Comparison of ENCODE assay signal across 27 mouse cellular contexts in the genomic region with DNA sequence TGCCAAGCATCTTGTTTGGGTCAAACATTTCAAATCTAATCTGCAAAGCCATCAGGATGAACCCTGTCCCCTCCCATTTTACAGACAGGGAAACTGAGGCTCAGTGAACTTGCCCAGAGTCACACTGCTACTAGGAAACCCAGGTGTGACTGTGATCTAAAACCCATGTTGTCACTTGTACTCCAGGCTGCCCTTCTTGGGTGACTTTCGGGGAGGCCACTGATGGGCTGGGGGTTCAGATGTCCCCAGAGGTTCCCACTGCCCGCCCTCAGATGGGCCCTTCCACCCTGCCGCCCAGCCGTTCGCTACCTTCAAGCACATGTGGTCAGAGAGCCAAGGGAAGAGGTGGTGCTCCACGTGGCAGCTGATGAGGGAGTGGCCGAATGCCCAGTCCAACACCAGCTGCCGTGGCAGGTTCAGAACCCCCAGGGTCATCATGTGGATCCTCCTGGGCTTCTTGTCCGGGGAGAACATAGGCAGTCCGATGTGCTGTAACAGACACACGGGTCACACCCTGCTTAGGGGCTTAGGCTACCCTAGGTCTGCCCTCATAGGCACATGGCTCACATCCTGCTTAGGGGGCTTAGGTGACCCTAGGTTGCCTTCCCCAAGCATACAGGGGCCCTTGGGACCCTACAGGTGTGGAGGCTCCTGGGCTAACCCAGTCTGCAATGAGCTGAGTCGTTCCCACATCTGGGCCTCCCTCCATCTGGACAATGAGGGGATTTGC. TPM values are rescaled to one million over a fixed set of nuclear protein-coding genes. Genes with fewer than 3 reads are reported as not detected.
DNase-seq lines count a peak whose midpoint lies in the region; ATAC-seq and TF ChIP-seq lines count a peak whose summit lies in the region.
"Had no signal": no experiment of that assay in that cellular context is flagged by ENCODE, and none has a peak within 500 bp of the region (broad histone marks: within the 10 kb centered on the region; RNA-seq: fewer than 3 reads in every experiment).

No protein-coding gene starts in this region.

- ATAC-seq in hindbrain, embryonic 14.5 days (ENCODE audit: low FRiP score): 0 out of 2 replicates have a peak, but pooled peaks have one; percentile 15
- ATAC-seq in hindbrain, postnatal 0 days: no peak
- ATAC-seq: activated CD4-positive, CD25-positive, alpha-beta regulatory T cell, adult 4 months; CD4-positive, CD25-positive, alpha-beta regulatory T cell, adult 4 months; forebrain, embryonic 13.5 days; forebrain, embryonic 15.5 days; forebrain, postnatal 0 days had no signal

- H3K27me3 ChIP-seq in hindbrain, embryonic 14.5 days (ENCODE audit: control insufficient read depth, insufficient read depth, low read length): no peaks in the 10 kb centered on the region
- H3K27me3 ChIP-seq in hindbrain, postnatal 0 days (ENCODE audit: insufficient read depth, low read length): no peaks in the 10 kb centered on the region
- H3K27me3 ChIP-seq in testis, adult 2 months (ENCODE audit: control insufficient read depth, insufficient read depth, low read length): no peaks in the 10 kb centered on the region
- H3K27me3 ChIP-seq: CH12.LX; embryonic facial prominence, embryonic 12.5 days; forebrain, embryonic 13.5 days; forebrain, embryonic 15.5 days; Patski had no signal

- H3K27ac ChIP-seq in hindbrain, embryonic 14.5 days: no peak overlapping the region
- H3K27ac ChIP-seq in hindbrain, postnatal 0 days: no peak overlapping the region
- H3K27ac ChIP-seq in testis, adult 2 months (ENCODE audit: control insufficient read depth, insufficient read depth, low read depth, low read length): no peak overlapping the region
- H3K27ac ChIP-seq: embryonic facial prominence, embryonic 10.5 days; embryonic facial prominence, embryonic 12.5 days; forebrain, embryonic 13.5 days; forebrain, embryonic 15.5 days had no signal

- no peak overlapping the region for H3K9ac ChIP-seq in hindbrain, embryonic 14.5 days
- no peak overlapping the region for H3K9ac ChIP-seq in hindbrain, postnatal 0 days (replicated peaks; ENCODE audit: low read length)
- H3K9ac ChIP-seq: embryonic facial prominence, embryonic 12.5 days; forebrain, embryonic 13.5 days; forebrain, embryonic 15.5 days; forebrain, postnatal 0 days had no signal

- no peak overlapping the region for H3K4me3 ChIP-seq in hindbrain, embryonic 14.5 days (replicated peaks; ENCODE audit: low read length)
- no peak overlapping the region for H3K4me3 ChIP-seq in hindbrain, postnatal 0 days (ENCODE audit: low read length)
- H3K4me3 ChIP-seq in testis, adult 2 months (ENCODE audit: control insufficient read depth, low read depth, low read length): no peak overlapping the region
- H3K4me3 ChIP-seq: embryonic facial prominence, embryonic 10.5 days; embryonic facial prominence, embryonic 12.5 days; forebrain, embryonic 13.5 days; forebrain, embryonic 15.5 days had no signal

- DNase-seq in adrenal gland, adult (ENCODE audit: inconsistent age in 2 of 2, low spot score in 1 of 2): peak; percentile 24 to 38
- DNase-seq in adrenal gland, postnatal 4 days (ENCODE audit: low spot score in 2 of 2): no peak
- peak; percentile 45 for DNase-seq in cerebellum, adult 9-11 months
- no peak for DNase-seq in cerebellum, postnatal 36 days
- no peak for DNase-seq in hindbrain, embryonic 14.5 days (ENCODE audit: low spot score)
- DNase-seq in hindbrain, postnatal 0 days (ENCODE audit: low spot score): no peak
- no peak for DNase-seq in testis, postnatal 10 days (ENCODE audit: low spot score)
- DNase-seq: adrenal gland, adult 2 months; adrenal gland, postnatal 10 days; adrenal gland, postnatal 25 days; B cell, adult 2 months; cerebellum, adult 11 months; cerebellum, adult 18-20 months; cerebellum, adult 9-10 months; forebrain, postnatal 0 days had no signal

- H3K4me2 ChIP-seq in hindbrain, embryonic 14.5 days (replicated peaks): no peak overlapping the region
- no peak overlapping the region for H3K4me2 ChIP-seq in hindbrain, postnatal 0 days (ENCODE audit: low read depth, low read length)
- H3K4me2 ChIP-seq: embryonic facial prominence, embryonic 12.5 days; forebrain, embryonic 13.5 days; forebrain, embryonic 15.5 days had no signal

- no peak for TF ChIP-seq CTCF in hindbrain, postnatal 0 days (IDR thresholded peaks at IDR 0.05; ENCODE audit: low read depth)
- no peak for TF ChIP-seq CTCF in testis, adult 2 months (IDR thresholded peaks at IDR 0.05; ENCODE audit: control insufficient read depth, insufficient read depth, insufficient replicate concordance, low read depth, low read length)

- 87% methylated on average over 12 of the region's 12 CpGs for WGBS in hindbrain, embryonic 14.5 days
- 86% methylated on average over 12 of the region's 12 CpGs for WGBS in hindbrain, postnatal 0 days

- H3K36me3 ChIP-seq in hindbrain, embryonic 14.5 days (replicated peaks; ENCODE audit: control insufficient read depth, insufficient read depth): no peaks in the 10 kb centered on the region
- H3K36me3 ChIP-seq in hindbrain, postnatal 0 days (ENCODE audit: insufficient read depth, low read length): no peaks in the 10 kb centered on the region
- H3K36me3 ChIP-seq in testis, adult 2 months (ENCODE audit: control insufficient read depth, insufficient read depth, low read length): no peaks in the 10 kb centered on the region
- H3K36me3 ChIP-seq: embryonic facial prominence, embryonic 10.5 days; embryonic facial prominence, embryonic 12.5 days; forebrain, embryonic 15.5 days; G1E had no signal

- 0 out of 2 replicates have a peak, but pooled peaks cover 5% of the 10 kb centered on the region for H3K4me1 ChIP-seq in hindbrain, embryonic 14.5 days (replicated peaks; ENCODE audit: control insufficient read depth, insufficient read depth, low read length)
- H3K4me1 ChIP-seq in hindbrain, postnatal 0 days (ENCODE audit: insufficient read depth, low read length): no peaks in the 10 kb centered on the region
- H3K4me1 ChIP-seq in testis, adult 2 months (ENCODE audit: control insufficient read depth, insufficient read depth, low read length): peaks cover 6% of the 10 kb centered on the region
- H3K4me1 ChIP-seq: embryonic facial prominence, embryonic 12.5 days had no signal

- 0 out of 2 replicates have a peak, but pooled peaks have one; percentile 21 for TF ChIP-seq POLR2A in testis, adult 2 months (IDR thresholded peaks at IDR 0.05; ENCODE audit: control insufficient read depth, low read depth, low read length)

- no peaks in the 10 kb centered on the region for H3K9me3 ChIP-seq in hindbrain, embryonic 14.5 days (ENCODE audit: control insufficient read depth, low read length)
- no peaks in the 10 kb centered on the region for H3K9me3 ChIP-seq in hindbrain, postnatal 0 days (ENCODE audit: low read length)
- H3K9me3 ChIP-seq: embryonic facial prominence, embryonic 10.5 days; embryonic facial prominence, embryonic 12.5 days; forebrain, embryonic 13.5 days; forebrain, embryonic 15.5 days; G1E had no signal

RNA-seq across cellular contexts. Expression of gene Fdxr, which starts 7.2 kb away (rescaled TPM):
- 100 to 1,000 TPM; 608 to 629 TPM for total RNA-seq in adrenal gland, postnatal 4 days (2021)
- polyA plus RNA-seq in hindbrain, embryonic 14.5 days (2014; fragmentation: Nextera tagmentation; extraction: Ambion mirVana): 15.2 TPM in 2 replicates
- total RNA-seq in hindbrain, postnatal 0 days (2014; rRNA removed): 20.0 and 22.6 TPM in 2 replicates
- polyA plus RNA-seq in hindbrain, postnatal 0 days (2015; fragmentation: Nextera tagmentation; extraction: Ambion mirVana): 15.0 and 16.4 TPM in 2 replicates
- 28.0 and 30.7 TPM in 2 replicates for polyA plus RNA-seq in testis, adult 2 months (2012; rRNA removed)

RNA-seq across cellular contexts. Expression of gene Fads6, which starts 13.4 kb away (rescaled TPM):
- 10 to 100 TPM; 26.0 to 31.3 TPM for total RNA-seq in adrenal gland, postnatal 4 days (2021)
- polyA plus RNA-seq in hindbrain, embryonic 14.5 days (2014; fragmentation: Nextera tagmentation; extraction: Ambion mirVana): 1.4 and 1.5 TPM in 2 replicates
- total RNA-seq in hindbrain, postnatal 0 days (2014; rRNA removed): 8.3 and 10.8 TPM in 2 replicates
- 1.8 and 1.9 TPM in 2 replicates for polyA plus RNA-seq in hindbrain, postnatal 0 days (2015; fragmentation: Nextera tagmentation; extraction: Ambion mirVana)
- 6.4 and 7.0 TPM in 2 replicates for polyA plus RNA-seq in testis, adult 2 months (2012; rRNA removed)
- polyA plus RNA-seq: G1E had no signal

RNA-seq across cellular contexts. Expression of gene Grin2c, which starts 17.0 kb away (rescaled TPM):
- 1 to 10 TPM; 1.8 to 2.0 TPM for total RNA-seq in adrenal gland, postnatal 4 days (2021)
- polyA plus RNA-seq in hindbrain, embryonic 14.5 days (2014; fragmentation: Nextera tagmentation; extraction: Ambion mirVana): 0.33 and 0.35 TPM in 2 replicates
- 6.9 and 7.1 TPM in 2 replicates for total RNA-seq in hindbrain, postnatal 0 days (2014; rRNA removed)
- polyA plus RNA-seq in hindbrain, postnatal 0 days (2015; fragmentation: Nextera tagmentation; extraction: Ambion mirVana): 1.0 and 1.1 TPM in 2 replicates
- polyA plus RNA-seq in testis, adult 2 months (2012; rRNA removed): 1.2 and 1.5 TPM in 2 replicates
- polyA plus RNA-seq: activated CD4-positive, CD25-positive, alpha-beta regulatory T cell, adult 4 months; CD4-positive, CD25-positive, alpha-beta regulatory T cell, adult 4 months; embryonic facial prominence, embryonic 14.5 days; forebrain, embryonic 11.5 days; forebrain, embryonic 13.5 days; G1E; Patski had no signal

RNA-seq across cellular contexts. Expression of gene Otop2, which starts 22.9 kb away (rescaled TPM):
- not detected for total RNA-seq in adrenal gland, postnatal 4 days (2021)
- 0.08 and 0.14 TPM in 2 replicates for polyA plus RNA-seq in hindbrain, embryonic 14.5 days (2014; fragmentation: Nextera tagmentation; extraction: Ambion mirVana)
- 0.36 and 0.99 TPM in 2 replicates for total RNA-seq in hindbrain, postnatal 0 days (2014; rRNA removed)
- 0.20 and 0.34 TPM in 2 replicates for polyA plus RNA-seq in hindbrain, postnatal 0 days (2015; fragmentation: Nextera tagmentation; extraction: Ambion mirVana)
- 8.5 and 8.9 TPM in 2 replicates for polyA plus RNA-seq in testis, adult 2 months (2012; rRNA removed)
- total RNA-seq: adrenal gland, adult 2 months; adrenal gland, postnatal 10 days; adrenal gland, postnatal 25 days; CH12.LX; forebrain, postnatal 0 days; G1E had no signal
- polyA plus RNA-seq: activated CD4-positive, CD25-positive, alpha-beta regulatory T cell, adult 4 months; adrenal gland, adult 2 months; CD4-positive, CD25-positive, alpha-beta regulatory T cell, adult 4 months; embryonic facial prominence, embryonic 10.5 days; embryonic facial prominence, embryonic 14.5 days; forebrain, embryonic 11.5 days; forebrain, embryonic 13.5 days; forebrain, embryonic 15.5 days; G1E; Patski had no signal

RNA-seq across cellular contexts. Expression of gene Ush1g, which starts 37.8 kb away (rescaled TPM):
- total RNA-seq in adrenal gland, postnatal 4 days (2021): under 1 TPM; 0.73 to 0.84 TPM
- polyA plus RNA-seq in hindbrain, embryonic 14.5 days (2014; fragmentation: Nextera tagmentation; extraction: Ambion mirVana): 0.15 TPM in 1 of 2 replicates, not detected in the other
- 0.37 and 0.47 TPM in 2 replicates for total RNA-seq in hindbrain, postnatal 0 days (2014; rRNA removed)
- polyA plus RNA-seq in hindbrain, postnatal 0 days (2015; fragmentation: Nextera tagmentation; extraction: Ambion mirVana): 0.10 and 0.13 TPM in 2 replicates
- polyA plus RNA-seq in testis, adult 2 months (2012; rRNA removed): 3.7 and 4.1 TPM in 2 replicates
- polyA plus RNA-seq: activated CD4-positive, CD25-positive, alpha-beta regulatory T cell, adult 4 months; CD4-positive, CD25-positive, alpha-beta regulatory T cell, adult 4 months; embryonic facial prominence, embryonic 14.5 days; forebrain, embryonic 11.5 days; forebrain, embryonic 13.5 days; G1E had no signal

Comparison
In these comparisons a context has a peak if more than half of its experiments do, and no peak if none do; other contexts are left out.
1. DNase-seq: peak in adrenal gland, adult (2 of 2) and cerebellum, adult 9-11 months (single experiment); none in adrenal gland, postnatal 4 days (0 of 2), cerebellum, postnatal 36 days (0 of 2), hindbrain, embryonic 14.5 days (single experiment), hindbrain, postnatal 0 days (single experiment) and testis, postnatal 10 days (single experiment).